8 mouse cellular contexts compared by ENCODE assay signal in genomic region chr6:116674283-116674886, GRCm38 (mm10). TPM values are rescaled to one million over a fixed set of nuclear protein-coding genes. Genes with fewer than 3 reads are reported as not detected.
DNase-seq lines count a peak whose midpoint lies in the region; ATAC-seq and TF ChIP-seq lines count a peak whose summit lies in the region.

No protein-coding gene starts in this region.

- peak overlapping the region; percentile 51 for H3K9ac ChIP-seq in embryonic facial prominence, embryonic 14.5 days (ENCODE audit: low read depth, low read length)
- H3K9ac ChIP-seq in intestine, postnatal 0 days (ENCODE audit: low read depth, low read length) = peak overlapping the region; percentile 43
- H3K9ac ChIP-seq in neural tube, embryonic 13.5 days = peak overlapping the region; percentile 69

- H3K36me3 ChIP-seq in embryonic facial prominence, embryonic 14.5 days (ENCODE audit: control insufficient read depth, insufficient read depth, low read length) = no peaks in the 10 kb centered on the region
- no peaks in the 10 kb centered on the region for H3K36me3 ChIP-seq in intestine, postnatal 0 days (ENCODE audit: control insufficient read depth, insufficient read depth)
- H3K36me3 ChIP-seq in neural tube, embryonic 13.5 days = no peaks in the 10 kb centered on the region

- TF ChIP-seq CTCF in lung, adult 2 months (IDR thresholded peaks at IDR 0.05; ENCODE audit: insufficient read depth, low read length) = no peak
- no peak for TF ChIP-seq CTCF in intestine, postnatal 0 days (IDR thresholded peaks at IDR 0.05; ENCODE audit: low read depth)

- no peak for DNase-seq in lung, adult 2 months
- no peak for DNase-seq in lung, postnatal 25 days (ENCODE audit: low spot score)
- DNase-seq in embryonic facial prominence, embryonic 14.5 days (ENCODE audit: low spot score) = no peak
- no peak for DNase-seq in urinary bladder, postnatal 10 days (ENCODE audit: low spot score)
- no peak for DNase-seq in adrenal gland, postnatal 14 days
- DNase-seq in retina, postnatal 1 day = no peak

- 0 out of 2 replicates have a peak, but pooled peaks cover 3% of the 10 kb centered on the region for H3K27me3 ChIP-seq in embryonic facial prominence, embryonic 14.5 days (replicated peaks; ENCODE audit: control insufficient read depth, insufficient read depth, low read length)
- no peaks in the 10 kb centered on the region for H3K27me3 ChIP-seq in intestine, postnatal 0 days (replicated peaks; ENCODE audit: control insufficient read depth, insufficient read depth, low read length)
- peaks cover 10% of the 10 kb centered on the region; the same call in 1 of the 2 replicates for H3K27me3 ChIP-seq in neural tube, embryonic 13.5 days

- H3K4me1 ChIP-seq in lung, adult 2 months (ENCODE audit: control insufficient read depth, insufficient read depth, low read length) = peaks cover 8% of the 10 kb centered on the region; the same call in 1 of the 2 replicates
- peaks cover 13% of the 10 kb centered on the region; the same call in 1 of the 2 replicates for H3K4me1 ChIP-seq in embryonic facial prominence, embryonic 14.5 days (ENCODE audit: control insufficient read depth, insufficient read depth, low read length)
- peaks cover 6% of the 10 kb centered on the region for H3K4me1 ChIP-seq in intestine, postnatal 0 days (replicated peaks; ENCODE audit: control insufficient read depth, insufficient read depth, low read length)
- peaks cover 53% of the 10 kb centered on the region for H3K4me1 ChIP-seq in neural tube, embryonic 13.5 days (replicated peaks)

- peak overlapping the region; percentile 69 for H3K4me3 ChIP-seq in lung, adult 2 months (replicated peaks; ENCODE audit: extremely low read depth, low read depth, low read length)
- H3K4me3 ChIP-seq in embryonic facial prominence, embryonic 14.5 days (ENCODE audit: low read depth, low read length) = peak overlapping the region; percentile 48
- peak overlapping the region; percentile 46 for H3K4me3 ChIP-seq in intestine, postnatal 0 days (ENCODE audit: low read depth, low read length)
- peak overlapping the region; percentile 53 for H3K4me3 ChIP-seq in neural tube, embryonic 13.5 days

- WGBS in lung, adult 2 months = 20% methylated on average over 16 of the region's 16 CpGs
- 27% methylated on average over 16 of the region's 16 CpGs for WGBS in embryonic facial prominence, embryonic 14.5 days
- WGBS in intestine, postnatal 0 days = 27% methylated on average over 16 of the region's 16 CpGs
- 20% methylated on average over 16 of the region's 16 CpGs for WGBS in neural tube, embryonic 13.5 days

- H3K4me2 ChIP-seq in embryonic facial prominence, embryonic 14.5 days (ENCODE audit: low read depth, low read length) = peak overlapping the region; percentile 77
- peak overlapping the region; percentile 87 for H3K4me2 ChIP-seq in intestine, postnatal 0 days (replicated peaks; ENCODE audit: low read depth)
- peak overlapping the region; percentile 85 for H3K4me2 ChIP-seq in neural tube, embryonic 13.5 days

- ATAC-seq in embryonic facial prominence, embryonic 14.5 days (ENCODE audit: low read depth) = 0 out of 2 replicates have a peak, but pooled peaks have one; percentile 19
- no peak for ATAC-seq in intestine, postnatal 0 days
- no peak for ATAC-seq in neural tube, embryonic 13.5 days (ENCODE audit: low read depth)

- H3K27ac ChIP-seq in embryonic facial prominence, embryonic 14.5 days (replicated peaks; ENCODE audit: low read depth, low read length) = no peak overlapping the region; the same call in 1 of the 2 replicates
- peak overlapping the region; percentile 54 for H3K27ac ChIP-seq in intestine, postnatal 0 days (ENCODE audit: low read depth, low read length)
- H3K27ac ChIP-seq in neural tube, embryonic 13.5 days (replicated peaks) = peak overlapping the region; percentile 63

- TF ChIP-seq POLR2A in lung, adult 2 months (IDR thresholded peaks at IDR 0.05; ENCODE audit: borderline replicate concordance, extremely low read depth, low read depth, low read length) = no peak

- no peaks in the 10 kb centered on the region for H3K9me3 ChIP-seq in embryonic facial prominence, embryonic 14.5 days (ENCODE audit: control insufficient read depth, low read length)
- no peaks in the 10 kb centered on the region for H3K9me3 ChIP-seq in intestine, postnatal 0 days (ENCODE audit: control insufficient read depth)
- H3K9me3 ChIP-seq in neural tube, embryonic 13.5 days = no peaks in the 10 kb centered on the region

RNA-seq across cellular contexts. Expression of gene Rassf4, which starts 0.6 kb away (rescaled TPM):
- 18.1 and 20.6 TPM in 2 replicates for polyA plus RNA-seq in lung, adult 2 months (2012; rRNA removed)
- 17.5 and 17.9 TPM in 2 replicates for polyA plus RNA-seq in embryonic facial prominence, embryonic 14.5 days (2014; fragmentation: Nextera tagmentation; extraction: Ambion mirVana)
- polyA plus RNA-seq in intestine, postnatal 0 days (2015; fragmentation: Nextera tagmentation; extraction: Ambion mirVana) = 6.4 and 6.7 TPM in 2 replicates
- 24.0 and 25.3 TPM in 2 replicates for polyA plus RNA-seq in neural tube, embryonic 13.5 days (2015; fragmentation: Nextera tagmentation; extraction: Ambion mirVana)
- 5.7 and 11.8 TPM in 2 replicates for total RNA-seq in adrenal gland, postnatal 14 days (2021)

RNA-seq across cellular contexts. Expression of gene Depp1, which starts 24.0 kb away (rescaled TPM):
- polyA plus RNA-seq in lung, adult 2 months (2012; rRNA removed) = 59.8 and 70.1 TPM in 2 replicates
- polyA plus RNA-seq in embryonic facial prominence, embryonic 14.5 days (2014; fragmentation: Nextera tagmentation; extraction: Ambion mirVana) = 23.7 and 27.1 TPM in 2 replicates
- polyA plus RNA-seq in intestine, postnatal 0 days (2015; fragmentation: Nextera tagmentation; extraction: Ambion mirVana) = 11.2 and 13.0 TPM in 2 replicates
- 11.0 and 14.5 TPM in 2 replicates for polyA plus RNA-seq in neural tube, embryonic 13.5 days (2015; fragmentation: Nextera tagmentation; extraction: Ambion mirVana)
- total RNA-seq in adrenal gland, postnatal 14 days (2021) = 67.4 and 88.3 TPM in 2 replicates

RNA-seq across cellular contexts. Expression of gene Tmem72, which starts 42.3 kb away (rescaled TPM):
- polyA plus RNA-seq in lung, adult 2 months (2012; rRNA removed) = 0.04 TPM in 1 of 2 replicates, not detected in the other
- 0.67 and 1.0 TPM in 2 replicates for polyA plus RNA-seq in embryonic facial prominence, embryonic 14.5 days (2014; fragmentation: Nextera tagmentation; extraction: Ambion mirVana)
- 0.01 TPM in 1 of 2 replicates, not detected in the other for polyA plus RNA-seq in intestine, postnatal 0 days (2015; fragmentation: Nextera tagmentation; extraction: Ambion mirVana)
- polyA plus RNA-seq in neural tube, embryonic 13.5 days (2015; fragmentation: Nextera tagmentation; extraction: Ambion mirVana) = 0.29 and 1.0 TPM in 2 replicates
- 0.04 and 0.08 TPM in 2 replicates for total RNA-seq in adrenal gland, postnatal 14 days (2021)

RNA-seq across cellular contexts. Expression of gene Zfp422, which starts 45.6 kb away (rescaled TPM):
- 8.4 and 16.2 TPM in 2 replicates for polyA plus RNA-seq in lung, adult 2 months (2012; rRNA removed)
- polyA plus RNA-seq in embryonic facial prominence, embryonic 14.5 days (2014; fragmentation: Nextera tagmentation; extraction: Ambion mirVana) = 131 and 154 TPM in 2 replicates
- polyA plus RNA-seq in intestine, postnatal 0 days (2015; fragmentation: Nextera tagmentation; extraction: Ambion mirVana) = 41.8 and 43.3 TPM in 2 replicates
- 160 and 182 TPM in 2 replicates for polyA plus RNA-seq in neural tube, embryonic 13.5 days (2015; fragmentation: Nextera tagmentation; extraction: Ambion mirVana)
- total RNA-seq in adrenal gland, postnatal 14 days (2021) = 23.9 and 26.2 TPM in 2 replicates
